Mouse (Mus musculus): ENCODE measurements around the gene Arhgef11.
"Not testable (repeated sequence)": the region's sequence is repeated elsewhere in the genome, so short reads cannot be mapped to it uniquely, and the experiment has no call there.

Gene Arhgef11

DNA sequence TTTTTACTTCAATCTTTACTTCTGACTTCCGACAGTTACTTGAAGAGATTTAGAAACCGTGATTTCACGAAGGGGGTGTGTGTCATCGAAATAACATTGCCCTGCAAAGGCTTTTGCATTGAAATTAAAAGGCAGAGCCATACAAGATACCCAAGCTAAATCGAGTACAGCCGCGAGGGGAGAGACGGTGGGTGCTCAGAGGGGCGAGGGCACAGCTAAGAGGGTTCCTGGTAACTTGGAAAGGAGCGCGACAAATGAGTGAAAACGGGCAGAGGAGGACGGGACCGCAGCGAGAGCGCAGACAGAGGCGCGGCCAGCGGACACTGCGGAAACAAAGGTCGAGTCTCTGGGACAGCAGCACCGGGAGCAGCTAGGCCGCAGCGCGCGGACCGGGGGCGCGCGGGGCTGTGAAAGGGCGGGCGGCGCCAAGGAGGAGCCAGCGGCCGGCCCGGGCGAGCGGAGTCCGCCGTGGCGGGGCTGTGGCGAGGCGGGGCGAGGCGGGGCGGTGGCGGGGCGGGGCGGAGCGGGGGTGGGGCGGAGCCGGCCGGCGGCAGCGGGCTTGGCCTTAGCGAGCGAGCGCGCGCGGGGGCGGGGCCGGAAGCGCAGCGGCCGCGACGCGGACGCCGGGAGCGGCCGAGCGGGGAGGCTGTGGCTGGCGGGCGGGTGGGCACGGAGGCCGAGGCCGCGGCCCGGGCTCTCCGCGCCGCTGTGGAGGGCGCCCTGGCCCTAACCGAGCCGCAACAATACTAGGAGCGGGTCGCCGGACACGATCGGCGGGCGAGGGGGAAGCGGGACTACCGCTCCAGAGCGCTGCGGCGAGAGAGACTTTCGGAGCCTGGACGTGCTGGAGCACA lies at the start of gene Arhgef11:
Arhgef11 (plus strand) TSS at position 603 of the 854 bp plus-strand sequence.
- peak; percentile 62 to 74 for DNase-seq

DNA sequence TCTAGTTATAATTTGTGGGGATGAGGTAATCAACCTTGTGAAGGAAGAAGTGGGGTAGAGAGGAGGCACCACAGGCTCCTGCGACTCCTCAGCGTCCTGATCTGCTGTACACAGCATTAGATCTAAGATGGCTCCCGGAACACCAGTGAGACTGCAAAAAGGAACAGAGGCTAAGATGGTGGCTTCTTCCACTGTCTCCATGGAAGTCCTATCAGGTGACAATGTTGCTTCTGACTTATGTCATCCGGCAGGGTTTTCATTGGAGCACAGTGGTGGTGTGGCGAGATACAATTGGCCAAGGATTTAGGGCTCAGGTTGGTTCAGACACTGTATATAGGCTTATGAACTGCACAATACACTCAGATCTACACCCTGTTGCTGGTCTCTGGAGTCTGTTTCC lies 48.7 kb upstream of the Arhgef11 start:
- no peak for DNase-seq

DNA sequence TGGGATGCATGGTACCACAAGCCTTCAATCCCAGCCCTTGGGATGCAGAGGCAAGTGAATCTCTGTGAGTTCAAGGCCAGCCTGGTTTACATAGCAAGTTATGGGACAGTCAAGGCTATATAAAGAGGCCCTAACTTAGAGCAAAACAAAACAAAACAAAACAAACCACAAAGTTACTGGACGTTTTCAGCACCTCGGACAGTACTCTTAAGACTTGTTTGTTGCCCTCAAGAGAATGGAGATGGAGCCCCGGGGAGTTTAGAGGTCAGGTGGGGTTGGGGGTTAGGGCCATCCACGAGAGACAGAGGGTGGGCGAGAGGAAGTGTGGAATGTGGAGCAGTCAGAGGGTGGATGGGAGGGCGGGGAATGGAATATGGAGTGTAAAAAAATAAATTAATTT lies 41.6 kb upstream of the Arhgef11 start:
- no peak for DNase-seq

DNA sequence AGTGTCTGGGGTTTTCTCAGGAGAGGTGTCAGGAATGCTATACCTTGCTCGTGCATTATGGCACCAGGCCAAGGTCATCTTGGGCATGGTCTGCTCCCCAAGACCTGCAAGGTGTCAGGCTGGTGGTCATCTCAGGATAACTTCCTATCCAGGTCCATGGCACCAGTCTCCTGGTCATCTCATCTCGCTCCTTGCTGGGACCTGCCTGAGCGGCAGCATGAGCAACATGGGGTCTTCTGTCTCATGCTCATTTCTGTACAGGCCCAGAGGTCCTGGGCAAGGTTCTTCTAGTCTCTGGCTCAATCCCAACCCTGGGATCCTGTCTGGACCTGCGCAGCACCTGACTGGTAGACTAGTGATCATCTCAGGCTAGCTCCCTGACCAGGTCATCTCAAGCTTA lies 35.1 kb upstream of the Arhgef11 start:
- DNase-seq = no peak

DNA sequence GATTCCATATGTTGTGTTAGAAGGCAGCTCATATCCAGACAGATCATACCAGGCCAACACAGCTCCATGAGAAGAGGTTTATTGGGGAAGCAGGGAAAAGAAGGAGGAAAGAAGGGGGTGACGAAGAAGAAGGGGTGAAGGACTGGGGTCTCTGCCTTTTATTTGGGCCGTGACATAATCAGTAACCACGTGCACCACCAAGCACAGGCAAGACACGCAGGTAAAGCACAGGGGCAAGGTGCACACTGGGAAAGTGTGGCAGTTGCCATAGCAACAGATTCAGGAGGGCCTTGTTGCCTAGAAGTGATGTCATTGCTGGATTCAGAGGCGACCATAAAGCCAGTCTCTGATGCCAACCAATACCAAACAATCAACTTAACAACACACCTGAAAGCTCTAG lies 23.6 kb upstream of the Arhgef11 start:
- DNase-seq = no peak

DNA sequence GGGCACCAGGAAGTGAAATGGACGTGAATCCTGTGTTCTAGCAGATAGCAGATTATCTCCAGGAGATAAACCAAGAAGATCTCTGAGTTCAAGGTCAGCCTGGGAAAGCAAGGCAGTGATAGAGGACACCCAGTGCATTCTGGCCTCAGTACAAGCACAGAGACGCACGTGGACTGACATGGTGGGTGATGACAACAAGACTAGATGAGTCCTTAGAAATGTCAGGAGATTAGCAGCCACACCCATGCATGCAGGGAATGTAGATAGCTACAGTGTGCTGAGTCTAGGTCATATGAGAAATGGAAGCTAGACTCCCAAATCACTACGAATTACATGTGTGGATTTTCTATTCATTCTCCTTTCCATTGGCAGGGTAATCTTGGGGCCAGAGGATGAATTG lies 22.0 kb upstream of the Arhgef11 start:
- not testable (repeated sequence) for DNase-seq

DNA sequence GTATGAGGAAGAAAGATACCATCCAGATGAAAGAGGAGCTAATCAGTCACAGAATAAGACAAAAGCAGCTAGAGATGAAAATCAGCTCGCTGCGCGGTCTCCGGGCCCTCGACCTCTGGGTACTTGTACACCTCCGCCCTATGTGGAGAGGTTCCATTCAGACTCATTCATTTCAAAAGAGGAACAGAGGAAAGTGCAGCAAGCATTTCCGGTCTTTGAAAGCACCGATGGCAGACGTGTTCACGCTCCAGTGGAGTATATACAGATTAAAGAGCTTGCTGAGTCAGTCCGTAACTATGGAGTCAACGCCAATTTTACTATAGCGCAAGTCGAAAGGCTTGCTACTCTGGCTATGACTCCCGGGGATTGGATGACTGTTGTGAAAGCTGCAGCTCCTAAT lies 16.3 kb upstream of the Arhgef11 start:
- DNase-seq = not testable (repeated sequence)

DNA sequence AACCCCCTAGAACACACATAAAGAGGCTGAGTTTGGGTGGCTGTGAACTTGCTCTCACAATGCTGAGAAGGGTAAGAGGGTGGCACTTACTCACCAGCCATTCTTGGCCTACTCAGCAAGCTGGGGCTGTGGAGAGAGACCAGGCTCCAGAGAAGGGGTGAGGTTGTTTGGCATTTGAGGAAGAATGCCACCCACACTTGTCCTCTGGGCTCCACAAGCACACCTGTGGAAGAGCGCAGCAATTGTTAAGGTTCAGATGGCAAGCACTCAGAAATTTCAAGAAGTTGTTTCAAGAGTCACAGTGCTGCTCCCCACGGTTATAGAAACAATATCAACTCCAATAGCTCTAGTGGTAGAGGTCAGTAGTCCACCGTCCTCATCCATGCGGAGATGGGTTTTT lies 1.0 kb upstream of the Arhgef11 start:
- DNase-seq = peak; percentile 18 to 19

DNA sequence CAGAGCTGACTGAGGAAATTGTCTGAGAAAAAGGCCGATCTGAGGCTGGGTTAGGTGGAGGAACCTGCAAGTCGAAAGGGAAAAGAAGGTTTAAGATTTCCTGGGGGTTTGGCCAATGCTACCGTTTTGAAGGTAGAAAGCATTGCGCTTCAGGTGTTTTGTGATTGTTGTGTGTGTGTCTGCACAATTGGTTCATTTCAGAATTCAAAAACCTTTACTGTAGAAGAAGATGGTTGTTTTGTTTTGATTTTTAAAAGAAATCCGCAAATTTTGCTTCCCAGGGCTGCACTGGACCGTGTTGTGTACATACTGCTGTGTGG lies 412 bp downstream of the Arhgef11 start:
- no peak for DNase-seq

DNA sequence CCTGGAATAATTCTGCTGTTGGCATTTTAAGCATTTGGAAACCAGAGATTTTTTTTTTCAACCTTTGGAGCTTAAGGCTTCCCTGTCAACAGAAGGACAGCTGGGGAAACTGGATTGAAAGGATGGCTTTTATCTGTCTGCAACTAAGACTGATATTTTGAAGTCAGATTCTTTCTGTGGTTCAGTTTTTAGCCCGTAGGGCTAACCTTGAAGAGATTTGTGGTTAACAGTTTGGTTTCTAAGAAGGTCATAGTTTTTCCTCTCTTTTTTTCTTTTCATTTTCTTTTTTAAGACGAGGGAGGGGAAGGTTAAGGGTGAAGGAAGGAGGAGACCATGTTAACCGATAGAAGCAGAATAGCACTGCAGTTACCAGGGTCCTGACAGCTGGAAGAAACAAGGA lies 881 bp downstream of the Arhgef11 start:
- DNase-seq = no peak

DNA sequence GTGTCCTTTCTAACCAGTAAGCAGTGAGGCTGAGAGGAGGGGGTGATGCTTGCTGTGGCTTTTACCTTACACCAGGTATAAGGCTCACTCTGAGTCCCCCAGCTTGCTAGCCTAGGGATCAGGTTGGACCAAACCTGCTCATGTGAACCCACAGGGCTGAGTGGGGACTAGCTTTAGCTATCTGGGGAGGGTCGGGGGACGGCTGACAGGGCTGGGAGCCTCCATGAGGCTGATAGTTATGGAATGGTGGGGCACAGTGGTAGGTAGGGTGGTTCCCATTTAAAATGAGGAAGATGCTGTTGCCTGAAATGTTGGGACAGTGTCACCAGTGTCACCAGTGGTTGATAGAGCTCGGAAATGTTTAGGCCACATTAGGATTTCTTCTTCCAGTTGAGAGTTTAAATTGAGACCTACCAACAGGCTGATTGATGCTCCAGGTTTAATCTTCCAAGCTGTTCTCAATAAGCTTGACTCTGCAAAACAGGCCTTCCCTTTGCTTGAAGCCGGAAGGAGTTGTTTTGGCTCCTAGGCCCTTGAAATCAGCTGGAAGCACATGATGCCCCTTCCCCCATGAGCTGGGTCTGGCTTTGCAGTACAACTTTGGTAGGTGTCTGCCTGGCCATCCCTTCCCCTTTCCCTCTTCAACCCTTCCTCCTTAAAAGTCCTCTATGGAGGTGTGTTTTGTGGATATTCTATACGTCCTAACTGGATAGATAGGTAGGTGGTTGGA lies 1.8 kb downstream of the Arhgef11 start:
- DNase-seq = no peak

DNA sequence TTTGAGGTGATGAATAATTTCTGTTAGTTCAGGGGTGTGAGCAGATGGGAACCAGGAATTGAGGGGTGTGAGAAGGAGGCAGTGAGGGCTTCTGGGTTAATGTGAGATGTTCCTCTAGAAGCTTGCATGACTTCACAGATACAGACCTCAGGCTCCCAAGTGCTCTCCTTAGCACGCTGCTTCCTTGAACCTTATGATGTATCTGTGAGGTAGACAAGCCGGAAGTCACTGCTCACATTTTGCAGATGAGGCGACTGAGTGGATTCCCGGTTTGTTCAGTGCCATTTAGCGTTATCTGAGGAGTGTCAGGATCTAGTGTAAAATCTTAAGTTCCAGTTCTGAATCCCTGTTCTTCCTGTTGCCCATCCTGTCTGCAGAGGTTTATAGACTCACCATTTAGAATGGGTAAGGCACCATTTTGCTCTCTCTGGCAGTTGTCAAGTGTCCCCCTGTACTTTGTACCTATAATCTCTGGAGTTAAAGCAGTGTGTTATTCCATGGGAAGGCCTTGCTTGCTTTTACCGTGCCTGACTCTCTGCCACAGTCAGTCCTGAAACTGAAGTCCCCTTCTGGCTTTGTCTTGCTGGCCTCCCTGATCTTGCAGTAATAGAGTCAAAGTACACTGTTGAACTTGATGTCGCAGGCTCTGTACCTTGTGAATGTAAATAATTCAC lies 3.0 kb downstream of the Arhgef11 start:
- no peak for DNase-seq

DNA sequence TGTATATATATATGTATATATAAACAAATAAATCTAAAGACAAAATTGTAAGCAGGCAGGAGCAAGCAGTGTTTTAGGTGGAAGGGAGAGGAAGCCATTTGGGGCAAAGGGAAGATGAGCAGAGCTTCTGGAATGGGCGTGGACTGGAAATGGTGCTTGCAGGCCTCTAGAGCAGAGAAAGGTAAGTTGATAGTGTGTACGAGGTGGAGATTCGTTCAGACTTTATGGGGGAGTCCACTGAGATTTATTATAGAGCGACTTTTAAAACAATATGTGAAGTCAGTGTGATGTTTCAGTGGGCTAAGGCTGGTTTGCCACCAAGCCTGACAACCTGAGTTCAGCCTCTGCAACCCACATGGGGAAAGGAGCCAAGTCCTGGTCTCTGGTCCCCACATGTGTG lies 7.5 kb downstream of the Arhgef11 start:
- no peak for DNase-seq

DNA sequence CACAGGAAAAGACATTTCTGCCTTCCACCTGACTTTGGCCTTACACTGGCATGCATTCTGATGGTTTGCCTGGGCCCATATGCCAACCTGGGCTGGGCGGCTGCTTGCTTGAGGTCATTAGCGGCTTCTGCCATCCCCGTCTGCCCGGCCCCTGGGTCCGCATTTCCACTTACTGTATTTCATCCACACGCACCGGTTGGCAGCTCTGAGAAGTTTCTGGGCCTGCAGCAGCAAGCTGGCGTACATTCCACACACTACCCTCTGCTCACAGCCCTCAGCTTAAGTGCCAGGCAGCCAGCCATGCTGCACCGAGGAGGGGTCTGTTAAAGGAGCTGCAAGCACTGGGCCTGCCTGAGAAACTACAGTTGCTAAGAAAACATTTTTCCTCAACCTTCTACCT lies 13.5 kb downstream of the Arhgef11 start:
- no peak for DNase-seq

DNA sequence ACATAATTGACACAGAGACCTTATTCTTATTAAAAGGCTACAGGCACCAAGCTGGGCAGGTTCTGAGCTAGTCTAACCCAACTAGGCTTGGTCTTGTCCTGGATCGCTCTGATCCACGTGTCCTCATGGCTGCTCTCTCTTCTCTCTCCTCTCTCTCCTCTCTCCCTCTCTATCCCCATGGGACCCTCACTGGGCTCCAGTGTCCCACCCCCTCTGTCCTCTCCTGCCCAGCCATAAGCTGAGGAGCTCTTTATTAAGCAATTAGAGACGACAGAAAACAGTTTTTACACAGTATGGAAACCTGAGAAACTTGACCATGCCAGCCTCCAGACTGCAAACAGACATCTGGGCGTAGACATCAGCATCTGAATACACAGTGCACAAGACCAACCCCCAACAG lies 14.0 kb downstream of the Arhgef11 start:
- no peak for DNase-seq

DNA sequence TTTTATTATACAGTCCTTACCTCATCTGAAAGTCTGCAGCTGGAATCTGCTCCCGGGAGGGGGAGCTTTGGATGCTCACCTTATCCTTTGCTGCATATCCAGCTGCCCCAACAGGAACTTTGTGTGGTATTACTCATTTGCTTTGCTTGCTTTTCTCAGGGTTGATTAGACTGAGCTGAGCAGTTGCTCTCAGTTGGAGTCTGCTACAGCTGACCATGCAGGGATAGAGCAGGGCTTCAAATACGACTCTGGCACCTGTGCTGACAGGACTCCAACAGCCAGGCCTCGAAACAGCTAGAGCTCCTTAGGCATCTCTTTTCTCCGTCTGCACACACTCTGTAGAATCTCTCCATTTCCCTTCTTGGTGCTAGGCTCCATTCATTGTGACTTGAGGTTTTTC lies 18.2 kb downstream of the Arhgef11 start:
- no peak for DNase-seq

DNA sequence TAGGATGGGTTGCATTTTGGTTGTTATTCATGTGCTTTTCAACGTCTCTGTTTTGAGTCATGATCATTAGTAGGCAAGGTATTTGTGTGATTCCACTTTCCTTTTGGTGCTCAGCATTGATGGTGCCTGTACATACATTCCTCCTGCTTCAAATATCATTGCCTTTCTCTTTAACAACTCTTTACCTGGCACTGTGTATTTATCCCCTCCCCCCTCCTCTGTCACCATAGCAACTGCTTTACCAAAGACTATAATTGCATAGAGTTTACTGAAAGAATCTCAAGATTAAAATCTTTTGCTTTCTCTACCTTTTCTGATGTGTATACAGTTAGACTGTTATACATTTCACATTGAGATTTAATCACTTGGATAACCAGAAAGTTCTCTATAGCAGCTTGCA lies 26.1 kb downstream of the Arhgef11 start:
- DNase-seq = no peak

DNA sequence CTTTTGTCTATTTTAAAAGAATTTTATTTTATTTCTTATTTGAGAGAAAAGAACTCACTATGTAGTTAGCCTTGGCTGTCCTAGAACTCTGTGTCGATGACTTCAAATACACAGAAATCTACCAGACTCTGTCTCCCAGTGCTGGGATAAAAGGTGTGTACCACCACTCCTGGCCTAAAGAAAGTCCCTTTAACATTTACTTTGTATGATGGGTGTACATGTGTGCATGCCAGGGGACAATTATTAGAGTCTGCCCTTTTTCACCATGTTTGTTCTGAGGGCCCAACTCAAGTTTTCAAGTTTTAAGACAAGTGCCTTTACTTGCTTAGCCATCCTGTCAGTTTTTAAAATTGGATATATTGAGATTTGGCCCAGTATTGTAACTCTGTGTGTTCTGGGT lies 28.8 kb downstream of the Arhgef11 start:
- DNase-seq = no peak

DNA sequence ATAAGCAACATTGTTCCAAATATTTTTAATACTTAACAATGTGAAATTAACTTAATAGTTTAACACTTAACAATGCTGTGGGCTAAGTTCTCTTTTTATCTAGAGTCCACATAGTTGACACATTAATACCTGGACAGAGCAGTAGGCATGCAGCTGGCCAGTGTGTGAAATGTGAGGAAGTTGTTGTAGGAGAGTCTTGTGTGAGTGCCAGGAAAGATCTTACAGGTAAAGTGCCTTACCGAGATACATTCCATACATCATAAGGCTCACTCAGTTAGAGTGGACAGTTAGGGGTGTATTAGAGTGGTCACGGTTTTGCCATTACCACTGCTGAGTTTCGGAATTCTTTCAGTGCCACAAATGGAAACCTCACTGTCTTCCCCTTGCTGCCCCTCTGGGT lies 31.7 kb downstream of the Arhgef11 start:
- no peak for DNase-seq

DNA sequence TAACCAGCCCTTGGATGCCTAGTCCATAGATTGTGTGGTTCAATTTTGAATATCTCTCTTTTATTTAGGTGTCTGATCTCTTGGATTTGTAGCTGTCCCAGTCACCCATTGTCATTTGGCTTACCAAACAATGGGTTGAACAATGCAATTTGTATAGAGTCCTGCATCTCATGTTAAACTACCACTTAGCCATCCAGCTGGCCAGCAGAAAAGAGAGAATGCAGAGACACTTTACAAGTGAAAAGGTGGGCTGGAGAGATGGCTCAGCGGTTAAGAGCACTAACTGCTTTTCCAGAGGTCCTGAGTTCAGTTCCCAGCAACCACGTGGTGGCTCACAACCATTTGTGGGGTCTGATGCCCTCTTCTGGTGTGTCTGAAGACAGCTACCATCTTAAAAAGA lies 41.0 kb downstream of the Arhgef11 start:
- no peak for DNase-seq

DNA sequence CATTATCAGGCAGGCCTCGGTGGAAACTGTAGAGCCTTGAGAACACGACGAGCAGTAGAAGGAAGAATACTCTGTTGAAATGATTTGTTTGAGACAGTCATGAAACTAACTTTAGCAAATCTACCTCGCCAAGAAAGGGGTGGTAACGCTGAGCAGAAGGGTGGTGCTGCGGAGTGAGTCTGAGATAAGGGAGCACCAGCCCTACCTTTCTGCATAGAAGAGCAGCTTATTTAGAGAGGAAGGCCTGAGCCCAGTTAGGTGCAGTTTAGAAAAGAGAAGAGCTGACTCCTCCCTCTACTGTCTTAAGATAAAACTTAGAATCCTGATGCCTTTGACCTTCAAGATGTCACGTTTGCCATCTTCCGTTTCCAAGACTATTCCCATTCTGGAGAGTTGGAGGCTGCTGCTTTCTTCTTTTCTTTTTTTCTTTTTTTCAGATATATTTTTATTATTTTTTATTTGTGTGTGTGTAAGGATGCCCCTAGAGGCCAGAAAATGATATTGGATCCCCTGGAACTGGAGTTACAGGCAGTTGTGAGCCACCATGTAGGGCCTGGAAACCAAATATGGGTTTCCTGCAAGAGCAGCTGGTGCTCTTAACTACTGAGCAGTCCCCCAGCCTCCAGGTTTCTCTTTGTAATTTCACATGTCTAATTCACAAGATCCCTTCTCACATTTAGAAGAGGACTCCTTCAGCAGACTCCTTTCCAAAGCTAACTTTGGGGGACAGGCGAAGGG lies 42.5 kb downstream of the Arhgef11 start:
- DNase-seq = no peak

DNA sequence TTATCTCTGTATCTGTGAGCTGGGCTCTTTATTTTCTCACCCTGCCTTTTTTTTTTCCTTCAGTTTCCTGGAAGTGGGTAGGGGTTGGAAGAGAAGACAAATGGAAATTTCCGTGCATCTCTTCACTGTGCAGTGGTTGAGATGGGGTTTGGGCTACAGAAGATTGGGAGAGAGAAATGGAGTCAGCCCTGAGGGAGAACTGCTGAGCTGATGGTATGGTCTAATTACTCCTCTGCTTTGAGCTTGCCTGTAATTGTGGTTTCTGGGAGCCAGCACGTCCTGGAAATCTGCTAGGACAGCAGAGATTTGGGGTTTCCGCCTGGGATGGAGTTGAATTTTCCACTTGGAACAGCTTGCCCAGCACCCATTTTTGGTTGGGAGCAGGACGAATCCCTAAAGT lies 43.1 kb downstream of the Arhgef11 start:
- no peak for DNase-seq

DNA sequence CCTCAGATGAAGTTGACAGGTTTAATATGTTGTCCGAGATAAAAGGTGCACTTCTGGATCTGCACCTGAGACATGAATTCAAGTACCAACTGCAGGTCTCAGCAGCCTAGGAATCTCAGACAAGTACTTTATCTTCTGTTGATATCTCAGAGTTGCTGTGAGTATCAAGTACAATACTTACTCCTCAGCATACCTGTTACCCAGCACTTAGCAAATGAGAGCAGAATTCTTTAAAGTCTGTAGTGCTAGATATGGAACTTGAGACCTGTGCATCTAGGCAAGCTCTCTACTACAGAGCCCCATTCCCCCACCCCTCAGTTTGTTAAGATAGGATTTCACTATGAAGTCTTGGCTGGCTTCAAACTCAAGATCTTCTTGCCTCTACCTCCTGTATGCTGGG lies 43.9 kb downstream of the Arhgef11 start:
- DNase-seq = no peak

Data from B cell, adult 2 months (primary cell).